Mouse (Mus musculus) limb, embryonic 12.5 days (tissue): ENCODE results near the gene Rcbtb2. TPM values are rescaled to one million over a fixed set of nuclear protein-coding genes. Genes with fewer than 3 reads are reported as not detected.
A peak's percentile ranks its signal among the peaks of the same experiment; 100 is the strongest.

Experiments used
- ATAC-seq: fragments of 200-750 bp; cut with Nextera tagmentation; 2 replicates; pipeline ENCODE4 v1.8.0; 2017; ENCODE audit warnings: low read depth, moderate TSS enrichment; ENCODE audit not compliant: insufficient number of reproducible peaks, insufficient read depth, low FRiP score, low TSS enrichment
- H3K27ac ChIP-seq: fragments of 300-500 bp; sonication (generic); 2 replicates; pipeline ENCODE4 v1.5.1; 2016; ENCODE audit warnings: mild to moderate bottlenecking, moderate library complexity
- H3K27me3 ChIP-seq: fragments of 300-500 bp; sonication (generic); 2 replicates; pipeline ENCODE4 v1.6.1; 2016; ENCODE audit warnings: mild to moderate bottlenecking, moderate library complexity
- H3K36me3 ChIP-seq: fragments of 300-500 bp; sonication (generic); 2 replicates; pipeline ENCODE4 v1.6.1; 2016; ENCODE audit warnings: mild to moderate bottlenecking, moderate library complexity
- H3K4me1 ChIP-seq: fragments of 300-500 bp; sonication (generic); replicated peaks from 2 replicates; pipeline ENCODE4 v1.6.1; 2016
- H3K4me2 ChIP-seq: fragments of 300-500 bp; sonication (generic); 2 replicates; pipeline ENCODE4 v1.6.1; 2016; ENCODE audit warnings: mild to moderate bottlenecking, moderate library complexity
- H3K4me3 ChIP-seq: fragments of 300-500 bp; sonication (generic); replicated peaks from 2 replicates; pipeline ENCODE4 v1.5.1; 2016; ENCODE audit warnings: mild to moderate bottlenecking
- H3K9ac ChIP-seq: fragments of 300-500 bp; sonication (generic); replicated peaks from 2 replicates; pipeline ENCODE4 v1.6.1; 2016; ENCODE audit warnings: mild to moderate bottlenecking, moderate library complexity
- H3K9me3 ChIP-seq: fragments of 300-500 bp; sonication (generic); 2 replicates; pipeline ENCODE4 v1.6.1; 2016; ENCODE audit warnings: mild to moderate bottlenecking, moderate library complexity
- WGBS: fragments of 180-500 bp; shearing (Covaris S2); methylation state at CpG from one replicate; pipeline ENCODE4 v1.1.7; 2016; 5-methylcytosine and 5-hydroxymethylcytosine counted together
- polyA plus RNA-seq: library from polyadenylated mRNA; unstranded; fragments of >200 nt; fragmentation: Nextera tagmentation; extraction: Ambion mirVana; gene quantifications from 2 replicates; pipeline ENCODE4 v1.2.1, GENCODE M21; 2016

Gene Rcbtb2
- polyA plus RNA-seq, 1 experiment from 2014 or later = 185 TPM

DNA sequence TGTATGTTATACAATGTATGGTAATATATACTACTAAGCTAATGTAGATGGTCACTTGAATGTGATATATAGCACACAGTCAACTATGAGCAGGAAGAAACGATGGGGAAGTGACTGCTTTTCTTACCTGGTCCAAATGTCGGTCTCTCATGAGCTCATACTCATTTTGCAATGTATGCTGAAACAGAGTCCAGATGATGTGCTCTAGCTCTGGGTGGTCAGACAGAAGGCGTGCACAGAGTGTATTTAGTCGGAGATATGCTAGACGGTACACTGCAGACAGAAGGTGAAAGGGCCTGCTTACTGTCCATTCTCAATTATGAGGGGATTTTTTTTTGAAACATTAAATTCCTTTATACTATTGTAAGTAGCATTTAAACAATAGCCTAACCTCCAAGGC lies 88.6 kb downstream of the Rcbtb2 start:
- WGBS = 93% methylated on average over 5 of the region's 5 CpGs
- ATAC-seq = no peak

DNA sequence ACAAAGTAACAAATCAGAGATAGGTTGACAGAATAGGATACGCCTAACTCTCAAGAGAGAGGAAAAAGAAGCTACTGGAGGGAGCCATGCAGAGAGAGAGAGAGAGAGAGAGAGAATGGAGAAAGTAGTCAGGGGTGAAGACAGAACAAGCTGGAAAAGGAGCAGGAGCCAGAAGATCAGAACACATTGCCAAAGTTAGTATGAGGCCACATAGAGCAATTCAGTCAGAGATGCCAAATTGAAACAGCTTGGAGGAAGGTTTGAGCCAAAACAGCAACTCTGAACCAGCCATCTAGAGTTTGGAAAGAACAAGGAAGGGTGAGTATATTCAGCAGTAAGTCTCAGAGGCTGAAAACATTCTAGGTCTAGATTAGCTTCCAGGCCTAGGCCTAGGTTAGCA lies 94.2 kb downstream of the Rcbtb2 start:
- Histone ChIP-seq H3K4me3 (no peak overlapping the region), H3K4me2 (no peak overlapping the region), H3K36me3 (peaks cover 14% of the 10 kb centered on the region), H3K9ac (no peak overlapping the region), H3K27ac (no peak overlapping the region), H3K27me3 (no peaks in the 10 kb centered on the region), H3K4me1 (no peaks in the 10 kb centered on the region), H3K9me3 (no peaks in the 10 kb centered on the region)
- 80% methylated on average over 1 of the region's 1 CpGs for WGBS
- no peak for ATAC-seq

More for the DNA sequence above, 88.6 kb downstream of the Rcbtb2 start:
- H3K36me3 ChIP-seq = peaks cover 19% of the 10 kb centered on the region
- no peaks in the 10 kb centered on the region for H3K27me3 ChIP-seq
- H3K4me2 ChIP-seq = no peak overlapping the region
- no peak overlapping the region for H3K27ac ChIP-seq
- no peak overlapping the region for H3K9ac ChIP-seq
- no peaks in the 10 kb centered on the region for H3K9me3 ChIP-seq
- H3K4me1 ChIP-seq = no peaks in the 10 kb centered on the region
- H3K4me3 ChIP-seq = no peak overlapping the region

DNA sequence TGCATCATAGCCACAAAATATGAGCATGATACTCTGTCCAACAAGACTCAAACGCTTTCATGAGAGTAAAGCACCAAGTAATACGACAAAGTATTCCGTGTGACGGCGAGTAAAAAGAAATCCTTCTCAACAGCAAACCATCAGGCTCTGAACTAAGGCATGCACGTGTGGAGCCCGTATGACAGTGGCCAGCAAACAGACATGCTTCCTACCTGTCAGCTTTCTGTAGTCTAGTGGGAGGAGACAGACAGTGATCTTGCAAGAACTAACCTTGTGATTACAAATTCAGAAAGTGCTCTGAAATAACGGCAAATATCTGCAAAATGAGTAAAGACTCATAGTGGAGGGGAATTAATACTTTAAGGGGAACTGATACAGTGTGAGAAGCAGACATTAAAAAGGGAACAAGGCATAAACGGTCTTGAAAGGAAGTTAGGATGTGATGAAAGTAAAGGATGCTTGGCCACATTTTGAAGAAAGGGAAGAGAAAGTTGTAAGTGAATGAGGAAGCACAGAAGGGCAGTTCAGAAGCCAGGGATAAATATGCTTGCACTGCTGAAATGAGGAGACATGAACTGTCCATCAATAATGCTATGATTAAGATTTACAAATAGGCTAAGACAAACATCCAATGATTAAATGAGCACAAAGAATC lies 99.6 kb downstream of the Rcbtb2 start:
- Histone ChIP-seq H3K27ac (no peak overlapping the region), H3K4me2 (no peak overlapping the region), H3K9me3 (no peaks in the 10 kb centered on the region), H3K9ac (no peak overlapping the region), H3K4me1 (peaks cover 5% of the 10 kb centered on the region), H3K36me3 (no peaks in the 10 kb centered on the region), H3K27me3 (no peaks in the 10 kb centered on the region), H3K4me3 (no peak overlapping the region)
- WGBS = 87% methylated on average over 9 of the region's 9 CpGs
- ATAC-seq = no peak

DNA sequence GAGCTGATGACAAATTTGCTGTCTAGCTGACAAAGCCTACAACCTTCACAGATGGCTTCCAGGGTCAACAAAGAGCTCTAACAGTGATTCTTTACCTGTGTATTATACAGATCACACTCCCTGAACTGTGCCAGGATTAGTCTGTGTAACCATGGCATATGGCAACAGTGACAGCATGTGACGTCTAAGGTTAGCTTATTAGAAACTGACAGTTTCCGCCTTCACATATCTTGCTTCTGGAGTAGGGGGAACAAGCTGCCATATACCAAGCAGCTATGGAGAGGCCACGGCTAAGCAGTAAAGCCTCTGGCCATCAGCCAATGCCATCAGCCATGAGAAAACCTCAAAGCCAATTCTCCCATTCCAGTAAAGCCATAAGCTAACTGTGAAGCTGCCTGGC lies 103.5 kb downstream of the Rcbtb2 start:
- Histone ChIP-seq H3K4me3 (no peak overlapping the region), H3K4me1 (peaks cover 8% of the 10 kb centered on the region), H3K27me3 (no peaks in the 10 kb centered on the region), H3K36me3 (0 out of 2 replicates have a peak, but pooled peaks cover 6% of the 10 kb centered on the region), H3K9me3 (no peaks in the 10 kb centered on the region), H3K27ac (no peak overlapping the region), H3K9ac (no peak overlapping the region), H3K4me2 (no peak overlapping the region)
- no peak for ATAC-seq
- WGBS = 66% methylated on average over 3 of the region's 3 CpGs

DNA sequence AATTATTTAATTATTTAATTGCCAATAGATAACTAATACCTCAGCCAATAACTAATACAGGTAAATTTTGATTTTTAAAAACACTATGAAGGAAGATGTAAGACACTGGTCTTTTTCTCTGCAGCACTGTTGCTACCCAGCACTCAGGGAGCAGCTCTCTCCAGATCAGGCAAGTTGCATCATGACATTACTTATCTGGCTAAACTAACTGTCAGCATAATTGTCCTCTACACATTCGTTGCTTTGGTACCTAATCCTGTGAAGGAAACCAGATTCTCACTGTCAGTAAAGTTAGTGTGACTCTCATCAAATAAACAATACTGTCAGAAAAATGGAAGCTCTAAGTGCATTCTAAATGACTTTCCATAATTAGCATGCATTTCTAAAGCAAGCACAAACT lies 104.0 kb downstream of the Rcbtb2 start:
- 0 out of 2 replicates have a peak, but pooled peaks cover 6% of the 10 kb centered on the region for H3K36me3 ChIP-seq
- H3K27me3 ChIP-seq = no peaks in the 10 kb centered on the region
- no peaks in the 10 kb centered on the region for H3K9me3 ChIP-seq
- H3K4me1 ChIP-seq = peaks cover 13% of the 10 kb centered on the region
- ATAC-seq = no peak
- 11% methylated on average over 1 of the region's 1 CpGs for WGBS
- H3K4me3 ChIP-seq = no peak overlapping the region
- no peak overlapping the region for H3K4me2 ChIP-seq
- H3K9ac ChIP-seq = no peak overlapping the region
- no peak overlapping the region for H3K27ac ChIP-seq

DNA sequence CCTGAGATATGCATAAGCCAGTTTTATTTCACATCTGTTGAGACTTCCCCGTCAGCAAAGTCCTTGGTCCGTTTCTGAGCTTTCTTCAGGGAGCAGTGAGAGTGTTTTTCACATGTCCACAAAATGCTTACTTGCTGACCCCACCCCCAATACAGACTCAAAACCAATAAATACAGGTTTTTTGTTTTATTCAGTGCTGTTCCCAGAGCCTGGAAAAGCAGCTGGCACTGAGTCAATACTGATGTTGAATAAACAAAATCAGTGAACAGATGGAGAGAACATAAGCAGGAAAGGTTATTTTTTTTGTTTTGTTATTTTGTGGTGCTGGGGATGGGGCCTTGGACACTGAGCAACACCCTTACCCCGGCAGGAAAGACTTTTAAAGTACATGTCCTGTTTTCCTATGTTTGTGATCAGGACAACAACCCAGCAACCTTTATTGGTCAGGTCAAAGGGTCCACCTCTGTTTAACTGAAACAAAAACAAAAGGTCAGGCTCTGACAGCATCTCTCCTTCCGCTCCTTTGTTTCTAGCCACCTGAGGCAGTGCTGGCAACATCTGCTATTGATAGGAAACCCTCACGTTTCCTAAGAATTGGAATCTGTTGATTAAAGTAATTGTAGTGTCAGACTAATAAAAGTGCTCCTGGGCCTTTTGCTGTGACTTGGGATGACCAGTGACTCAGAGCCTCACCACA lies 108.6 kb downstream of the Rcbtb2 start:
- H3K27me3 ChIP-seq = no peaks in the 10 kb centered on the region
- no peaks in the 10 kb centered on the region for H3K9me3 ChIP-seq
- ATAC-seq = no peak
- WGBS = 8% methylated on average over 5 of the region's 5 CpGs
- no peak overlapping the region for H3K9ac ChIP-seq
- peaks cover 28% of the 10 kb centered on the region for H3K4me1 ChIP-seq
- H3K4me2 ChIP-seq = no peak overlapping the region
- no peak overlapping the region for H3K4me3 ChIP-seq
- peak overlapping the region; percentile 75 for H3K27ac ChIP-seq
- 0 out of 2 replicates have a peak, but pooled peaks cover 6% of the 10 kb centered on the region for H3K36me3 ChIP-seq

DNA sequence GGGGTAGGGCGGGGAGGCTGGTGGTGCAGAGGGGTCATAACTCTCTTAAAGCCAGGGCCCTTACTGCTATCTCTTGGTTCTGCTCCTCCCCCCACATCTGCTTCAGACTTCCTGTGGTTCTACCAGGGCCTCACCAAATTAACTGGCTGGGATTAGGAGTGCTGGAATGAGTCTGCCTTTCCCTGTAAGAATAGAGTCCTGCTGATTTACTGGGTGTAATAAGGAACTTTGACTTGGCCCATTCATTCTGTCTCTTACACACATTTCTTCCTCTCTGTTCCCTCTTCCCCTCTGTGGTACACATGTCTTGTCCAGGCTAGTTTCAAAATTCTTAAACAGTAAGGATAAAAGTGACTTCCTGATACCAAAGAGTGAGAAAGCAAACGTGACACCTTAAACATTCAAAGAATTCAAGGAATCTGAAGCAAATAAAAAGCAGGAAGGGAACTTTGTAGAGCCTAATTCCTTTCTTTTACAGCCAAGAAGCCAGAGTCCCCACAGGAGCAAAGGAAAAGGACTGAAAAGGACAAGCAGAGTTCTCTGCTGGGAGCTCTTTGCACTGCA lies 111.7 kb downstream of the Rcbtb2 start:
- Histone ChIP-seq H3K9ac (no peak overlapping the region), H3K27ac (peak overlapping the region; percentile 87), H3K27me3 (no peaks in the 10 kb centered on the region), H3K4me2 (peak overlapping the region; percentile 13), H3K4me1 (peaks cover 30% of the 10 kb centered on the region), H3K36me3 (0 out of 2 replicates have a peak, but pooled peaks cover 6% of the 10 kb centered on the region), H3K9me3 (no peaks in the 10 kb centered on the region), H3K4me3 (no peak overlapping the region)
- 7% methylated on average over 2 of the region's 2 CpGs for whole genome bisulfite sequencing
- peak; percentile 80 for ATAC-seq

DNA sequence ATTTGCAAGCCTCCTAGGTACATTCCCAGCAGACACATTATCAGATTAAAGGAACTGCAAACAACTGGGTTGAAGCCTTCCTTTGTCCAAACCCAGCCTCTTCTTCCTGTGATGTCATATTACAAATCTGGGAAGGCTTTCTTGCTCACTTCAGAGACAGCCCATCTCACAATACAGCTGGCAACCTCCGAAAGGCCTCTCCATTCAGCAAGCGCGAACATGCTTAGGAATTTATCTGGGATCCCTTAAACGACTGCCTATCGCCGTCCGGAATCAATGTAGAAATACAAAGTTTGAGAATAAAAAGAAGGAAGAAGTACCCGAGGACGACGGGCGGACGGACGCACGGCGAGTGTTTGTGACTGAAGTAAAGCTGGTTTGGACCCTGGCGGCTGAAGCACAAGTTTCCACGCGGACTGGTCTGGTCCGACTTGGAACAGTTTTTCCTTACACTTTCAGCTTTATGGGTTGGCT lies 115.0 kb downstream of the Rcbtb2 start, which contains the start of gene Lpar6:
Gene Lpar6, plus strand, starts transcription at position 48 of the 474 bp plus-strand sequence.
- Histone ChIP-seq H3K27me3 (no peaks in the 10 kb centered on the region), H3K4me2 (peak within 1 kb of the TSS; percentile 55), H3K4me3 (peak within 1 kb of the TSS; percentile 57), H3K9ac (peak within 1 kb of the TSS; percentile 79), H3K36me3 (peaks cover 6% of the 10 kb centered on the region; the same call in 1 of the 2 replicates), H3K9me3 (no peaks in the 10 kb centered on the region), H3K4me1 (peaks cover 20% of the 10 kb centered on the region), H3K27ac (peak within 1 kb of the TSS; percentile 95)
- WGBS = under 1% methylated on average over 19 of the region's 19 CpGs
- ATAC-seq = peak; percentile 52; the same call in 1 of the 2 replicates

DNA sequence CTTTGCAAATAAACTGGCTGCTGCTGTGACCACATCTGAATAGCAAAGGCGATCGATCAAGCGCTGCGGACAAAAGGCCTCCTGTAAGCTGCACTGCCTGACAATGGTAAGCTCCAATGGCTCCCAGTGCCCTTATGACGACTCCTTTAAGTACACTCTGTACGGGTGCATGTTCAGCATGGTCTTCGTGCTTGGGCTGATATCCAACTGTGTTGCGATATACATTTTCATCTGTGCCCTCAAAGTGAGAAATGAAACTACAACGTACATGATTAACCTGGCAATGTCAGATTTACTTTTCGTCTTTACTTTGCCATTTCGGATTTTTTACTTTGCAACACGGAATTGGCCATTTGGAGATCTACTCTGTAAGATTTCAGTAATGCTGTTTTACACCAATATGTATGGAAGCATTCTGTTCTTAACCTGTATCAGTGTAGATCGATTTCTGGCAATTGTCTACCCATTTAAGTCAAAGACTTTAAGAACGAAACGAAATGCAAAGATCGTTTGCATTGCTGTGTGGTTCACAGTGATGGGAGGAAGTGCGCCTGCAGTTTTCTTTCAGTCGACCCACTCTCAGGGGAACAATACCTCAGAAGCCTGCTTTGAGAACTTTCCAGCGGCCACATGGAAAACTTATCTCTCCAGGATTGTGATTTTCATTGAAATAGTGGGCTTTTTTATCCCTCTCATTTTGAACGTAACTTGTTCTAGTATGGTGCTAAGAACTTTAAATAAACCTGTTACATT lies 115.8 kb downstream of the Rcbtb2 start:
- Histone ChIP-seq H3K27ac (peak overlapping the region; percentile 95), H3K9me3 (no peaks in the 10 kb centered on the region), H3K4me2 (peak overlapping the region; percentile 55), H3K36me3 (peaks cover 6% of the 10 kb centered on the region; the same call in 1 of the 2 replicates), H3K4me1 (peaks cover 20% of the 10 kb centered on the region), H3K9ac (peak overlapping the region; percentile 79), H3K27me3 (no peaks in the 10 kb centered on the region), H3K4me3 (peak overlapping the region; percentile 57)
- ATAC-seq = peak; percentile 58; the same call in 1 of the 2 replicates
- under 1% methylated on average over 20 of the region's 20 CpGs for WGBS

DNA sequence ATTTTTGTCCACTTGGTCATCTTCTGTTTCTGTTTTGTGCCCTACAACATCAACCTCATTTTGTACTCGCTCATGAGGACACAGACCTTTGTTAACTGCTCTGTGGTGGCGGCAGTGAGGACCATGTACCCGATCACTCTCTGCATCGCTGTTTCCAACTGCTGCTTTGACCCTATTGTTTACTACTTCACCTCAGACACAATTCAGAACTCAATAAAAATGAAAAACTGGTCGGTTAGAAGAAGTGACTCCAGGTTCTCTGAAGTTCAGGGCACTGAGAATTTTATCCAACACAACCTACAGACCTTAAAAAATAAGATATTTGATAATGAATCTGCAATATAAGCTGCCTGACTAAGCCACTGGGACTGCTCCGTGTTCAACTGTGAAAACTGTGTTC lies 116.5 kb downstream of the Rcbtb2 start:
- no peaks in the 10 kb centered on the region for H3K9me3 ChIP-seq
- peak overlapping the region; percentile 57 for H3K4me3 ChIP-seq
- peak overlapping the region; percentile 95 for H3K27ac ChIP-seq
- H3K4me2 ChIP-seq = peak overlapping the region; percentile 55
- H3K36me3 ChIP-seq = peaks cover 6% of the 10 kb centered on the region; the same call in 1 of the 2 replicates
- H3K4me1 ChIP-seq = peaks cover 18% of the 10 kb centered on the region
- ATAC-seq = no peak
- no peaks in the 10 kb centered on the region for H3K27me3 ChIP-seq
- WGBS = under 1% methylated on average over 6 of the region's 6 CpGs
- H3K9ac ChIP-seq = peak overlapping the region; percentile 79
